Mouse (Mus musculus) stomach, adult 2 months (tissue): ENCODE measurements around the gene Pafah1b3. TPM values are rescaled to one million over a fixed set of nuclear protein-coding genes. Genes with fewer than 3 reads are reported as not detected.

Experiments used
- polyA plus RNA-seq: library from polyadenylated mRNA; depleted of rRNA; stranded (reverse); fragments of >200 nt; gene quantifications from 2 replicates; pipeline ENCODE4 v1.2.3, GENCODE M21; 2012; rRNA removed

Gene Pafah1b3
- polyA plus RNA-seq: 83.7 and 97.6 TPM in 2 replicates

DNA sequence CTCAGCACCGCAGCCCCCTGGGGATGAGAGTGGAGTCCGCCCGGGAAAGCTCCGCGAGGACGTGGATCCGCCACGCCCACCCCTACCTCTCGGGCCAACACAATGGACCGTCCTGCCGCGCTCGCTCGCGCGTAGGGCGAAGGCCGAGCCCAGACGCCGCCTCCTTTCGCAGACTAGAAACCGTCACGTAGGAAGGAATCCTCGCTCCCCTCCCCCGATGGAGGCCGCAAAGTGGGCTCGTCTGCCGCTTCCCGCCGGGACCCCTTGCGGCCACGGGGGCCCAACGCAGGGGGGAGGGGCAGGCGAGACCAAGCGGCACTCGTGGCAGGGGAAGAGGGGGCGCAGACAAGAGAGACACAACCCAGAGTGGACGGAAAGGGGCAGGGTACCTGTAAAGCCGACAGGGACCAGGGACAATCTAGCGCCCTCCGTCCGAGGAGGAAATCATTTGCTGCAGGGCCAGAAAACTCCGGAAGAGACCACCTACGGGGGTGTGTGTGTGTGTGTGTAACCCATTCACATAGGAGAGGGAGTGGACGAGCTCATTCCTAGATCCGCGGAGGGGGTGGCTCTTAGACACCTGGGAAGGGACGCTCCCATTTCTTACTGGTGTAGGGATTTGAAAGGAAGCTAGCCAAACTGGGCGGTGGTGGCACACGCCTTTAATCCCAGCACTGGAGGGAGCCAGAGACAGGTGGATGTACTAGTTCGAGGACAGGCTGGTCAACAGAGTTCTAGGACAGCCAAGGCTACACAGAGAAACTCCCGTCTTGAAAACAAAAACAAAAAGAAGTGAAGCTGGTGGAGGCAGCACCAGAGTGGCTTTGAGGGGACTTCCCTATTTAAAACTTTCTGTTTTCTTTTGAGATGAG is at the start of gene Pafah1b3:
Gene Pafah1b3 (minus strand): TSS at position 533 of the 872 bp plus-strand sequence.

DNA sequence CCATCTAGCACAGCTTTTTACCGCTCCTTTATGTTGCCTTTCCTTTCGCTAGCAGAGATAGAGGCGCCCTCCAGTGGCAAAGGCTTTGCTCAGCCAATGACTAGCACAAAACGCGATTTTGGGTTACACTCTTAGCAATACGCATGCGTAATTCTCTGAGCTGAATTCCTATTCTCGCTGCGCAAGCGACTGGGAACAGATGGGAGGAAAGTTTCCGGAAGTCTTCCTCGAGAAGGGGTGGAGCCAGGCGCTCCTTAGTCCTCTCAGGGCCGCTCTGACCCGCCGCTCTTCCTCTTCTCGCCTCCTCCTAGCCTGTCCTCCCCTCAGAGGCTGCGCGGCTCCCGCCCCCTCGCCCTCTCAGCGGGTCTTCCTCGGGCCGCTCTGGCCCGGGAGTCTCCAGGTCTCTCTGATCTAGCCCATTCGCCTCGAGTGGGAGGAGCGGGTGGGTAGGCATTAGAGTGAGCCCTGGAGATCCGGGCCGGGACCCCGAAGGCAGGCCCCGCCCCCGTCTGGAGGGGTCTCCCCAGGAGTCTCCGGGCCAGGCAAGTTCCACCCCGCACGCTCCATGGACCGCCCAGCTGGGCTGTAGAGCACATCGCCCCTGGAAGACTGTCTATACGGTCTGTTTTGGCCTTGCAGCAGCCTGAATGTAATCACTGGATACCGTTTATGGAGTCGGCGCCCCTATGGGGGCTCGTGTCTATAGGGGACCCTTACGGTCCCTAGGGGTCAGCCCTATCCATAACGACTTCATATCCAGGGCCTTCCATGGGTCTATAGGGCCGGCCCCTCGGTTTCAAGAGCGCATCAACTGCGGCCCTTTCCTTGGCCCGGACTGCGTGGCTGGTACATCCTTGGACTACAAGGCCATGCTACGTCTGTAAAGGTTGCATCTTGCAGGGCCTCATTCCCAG is 19.0 kb upstream of the Pafah1b3 start, which contains the start of gene Megf8:
Gene Megf8 (plus strand): TSS at position 633 of the 914 bp plus-strand sequence.

DNA sequence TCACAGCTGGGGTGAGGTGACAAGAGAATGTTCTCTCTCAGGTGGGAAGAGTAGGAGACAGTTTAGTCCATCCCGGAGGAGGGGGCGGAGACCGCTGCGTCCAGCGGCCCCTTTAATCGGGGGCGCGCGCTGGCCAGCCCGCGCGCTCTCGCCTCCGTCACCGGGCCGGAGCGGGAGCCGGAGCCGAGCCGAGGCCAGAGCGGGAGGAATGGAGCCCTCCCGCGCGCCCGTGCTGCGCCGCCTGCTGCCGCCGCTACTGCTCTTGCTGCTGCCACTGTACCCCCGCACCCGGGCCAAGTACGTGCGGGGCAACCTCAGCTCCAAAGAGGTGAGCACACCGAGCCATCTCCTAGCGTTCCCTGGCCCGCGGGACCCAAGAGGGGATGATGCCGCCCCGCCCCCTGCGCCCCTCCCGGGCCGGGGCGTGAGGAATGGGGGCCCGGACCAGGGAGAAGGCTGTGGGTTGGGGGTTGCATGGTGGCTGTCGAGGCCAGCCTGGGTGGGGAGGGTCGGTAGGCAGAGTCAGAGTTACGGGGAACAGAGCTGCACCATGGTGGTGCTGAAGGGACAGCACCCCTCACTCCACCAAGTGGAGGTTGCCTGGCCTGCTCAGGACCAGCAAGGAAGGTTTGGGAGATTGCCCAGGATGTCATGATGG is 8.3 kb upstream of the Pafah1b3 start, which contains the start of gene Tmem145:
Gene Tmem145 (plus strand): TSS at position 151 of the 658 bp plus-strand sequence.

DNA sequence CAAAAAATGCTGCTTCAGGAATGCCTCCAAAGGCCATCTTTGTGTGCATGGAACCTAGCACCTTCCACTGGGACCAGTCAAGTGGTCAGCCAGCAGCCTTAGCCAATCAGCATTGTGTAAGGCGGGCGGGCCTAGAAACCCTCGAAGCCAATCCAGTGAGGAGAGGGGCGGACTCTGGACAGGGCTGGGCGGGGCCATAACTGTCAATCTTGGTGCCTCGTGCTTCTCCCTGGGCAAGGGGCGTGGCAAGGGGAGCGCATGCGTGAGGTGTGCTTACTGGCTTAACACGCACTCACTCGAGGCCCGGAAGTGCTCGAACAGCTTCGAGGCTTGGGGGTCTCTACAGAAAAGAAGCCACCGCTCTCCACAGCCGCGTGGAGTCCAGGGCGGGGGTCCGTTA is 3.3 kb upstream of the Pafah1b3 start, which contains the start of gene Prr19:
Gene Prr19 (plus strand): TSS at position 349 of the 400 bp plus-strand sequence.

DNA sequence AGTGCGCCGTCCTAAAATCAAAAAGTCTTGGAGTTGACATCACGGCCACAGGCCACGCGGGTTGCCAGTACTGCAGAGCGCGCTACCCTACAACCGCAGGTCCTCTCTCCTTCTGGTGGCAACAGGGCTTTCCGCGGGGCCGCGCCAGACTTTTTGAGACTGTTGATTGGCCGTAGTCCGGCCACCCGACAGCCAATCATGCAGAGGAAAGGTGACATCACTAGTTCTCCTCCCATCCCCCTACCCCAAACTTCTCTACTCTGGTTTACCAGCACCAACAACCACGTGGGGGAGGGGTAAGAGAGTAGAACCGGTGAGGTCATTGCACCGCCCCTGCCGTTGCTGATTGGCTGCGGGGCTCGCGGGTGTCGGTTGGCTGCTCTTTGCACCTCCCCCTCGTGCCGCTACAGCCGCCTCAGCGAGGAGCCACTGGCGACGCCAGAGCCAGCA is 30.5 kb downstream of the Pafah1b3 start, which contains the start of gene Cic:
Gene Cic (plus strand): TSS at position 404 of the 450 bp plus-strand sequence.

DNA sequence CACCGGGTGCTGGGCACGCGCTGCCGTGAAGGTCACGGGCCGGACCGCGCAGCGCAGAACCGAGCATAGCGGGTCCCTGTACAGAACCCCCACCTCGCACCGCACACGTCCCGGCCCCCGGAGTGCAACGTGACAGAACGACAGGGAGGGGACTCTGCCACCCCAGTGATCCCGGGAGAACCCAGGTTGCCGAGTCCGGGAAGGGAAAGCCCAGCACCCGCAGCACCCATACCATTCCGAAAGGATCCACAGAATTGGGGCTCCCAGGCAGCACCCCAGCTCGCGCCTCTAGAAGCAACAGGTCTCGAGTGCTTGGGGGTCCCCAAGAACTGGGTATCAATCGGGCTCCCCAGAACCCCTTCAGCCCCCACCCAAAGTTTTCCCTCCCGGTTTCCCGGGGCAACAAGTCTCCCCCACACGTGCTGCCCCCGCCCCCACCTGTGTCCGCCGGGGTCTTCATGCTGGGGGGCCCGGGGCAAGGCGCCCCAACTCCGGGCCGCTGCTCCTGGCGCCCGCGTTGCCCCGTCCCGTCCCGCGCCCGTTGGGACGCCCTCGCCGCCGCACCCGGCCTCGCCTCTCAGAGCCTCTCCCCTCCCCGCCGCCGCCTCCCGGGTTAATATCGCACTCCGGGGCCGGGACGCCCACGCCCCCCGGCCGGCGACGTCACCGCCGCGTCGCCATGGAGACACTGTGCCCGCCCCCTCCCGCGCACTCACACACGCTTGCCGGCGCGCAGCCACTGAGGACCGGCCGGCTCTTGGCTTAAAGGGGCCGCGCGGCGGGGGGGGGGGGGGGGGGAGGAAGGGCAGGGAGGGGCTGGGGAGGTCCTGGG is 47.4 kb downstream of the Pafah1b3 start, which contains the start of gene Erf:
Gene Erf (minus strand): TSS at position 621 of the 832 bp plus-strand sequence.

Other genes starting within 250 kb of the Pafah1b3 start
- 20.0 and 23.3 TPM in 2 replicates for gene Grik5, start 225.6 kb downstream of the Pafah1b3 start, polyA plus RNA-seq
- gene Zfp574, start 225.4 kb downstream of the Pafah1b3 start, polyA plus RNA-seq: 22.3 and 26.9 TPM in 2 replicates
- 0.43 and 0.74 TPM in 2 replicates for gene Pou2f2, start 118.3 kb downstream of the Pafah1b3 start, polyA plus RNA-seq
- gene Dedd2, start 77.4 kb downstream of the Pafah1b3 start, polyA plus RNA-seq: 36.0 and 52.0 TPM in 2 replicates
- gene Zfp526, start 76.6 kb downstream of the Pafah1b3 start, polyA plus RNA-seq: 4.5 and 5.4 TPM in 2 replicates
- gene Gsk3a, start 60.1 kb downstream of the Pafah1b3 start, polyA plus RNA-seq: 56.6 and 57.3 TPM in 2 replicates
- 24.7 and 28.1 TPM in 2 replicates for gene Erf, start 47.2 kb downstream of the Pafah1b3 start, polyA plus RNA-seq
- gene Cic, start 30.3 kb downstream of the Pafah1b3 start, polyA plus RNA-seq: 34.1 and 42.6 TPM in 2 replicates
- not detected in 2 replicates for gene Prr19, start 3.4 kb upstream of the Pafah1b3 start, polyA plus RNA-seq
- gene Tmem145, start 8.1 kb upstream of the Pafah1b3 start, polyA plus RNA-seq: 0.70 and 1.0 TPM in 2 replicates
- gene Megf8, start 19.2 kb upstream of the Pafah1b3 start, polyA plus RNA-seq: 17.0 and 17.9 TPM in 2 replicates
- gene Cnfn, start 71.7 kb upstream of the Pafah1b3 start, polyA plus RNA-seq: 2,206 and 4,043 TPM in 2 replicates
- gene Lipe, start 100.7 kb upstream of the Pafah1b3 start, polyA plus RNA-seq: 26.7 and 31.7 TPM in 2 replicates
- 73.0 and 75.1 TPM in 2 replicates for gene Cxcl17, start 114.9 kb upstream of the Pafah1b3 start, polyA plus RNA-seq
- gene Ceacam1, start 179.6 kb upstream of the Pafah1b3 start, polyA plus RNA-seq: 4.1 and 5.9 TPM in 2 replicates
- not detected in 2 replicates for gene Ceacam2, start 241.9 kb upstream of the Pafah1b3 start, polyA plus RNA-seq